Comparison of ENCODE assay signal across 12 mouse cellular contexts in genomic region chr4:111645117-111645830, GRCm38 (mm10).
DNase-seq lines count a peak whose midpoint lies in the region; ATAC-seq and TF ChIP-seq lines count a peak whose summit lies in the region.
"Had no signal": no experiment of that assay in that cellular context is flagged by ENCODE, and none has a peak within 500 bp of the region (broad histone marks: within the 10 kb centered on the region; RNA-seq: fewer than 3 reads in every experiment).

No protein-coding gene starts in this region.

- no peak for TF ChIP-seq EP300 in stomach, postnatal 0 days (optimal IDR thresholded peaks at IDR 0.05)

- peaks cover 3% of the 10 kb centered on the region; the same call in 1 of the 2 replicates for H3K4me1 ChIP-seq in hindbrain, embryonic 15.5 days (replicated peaks)
- no peaks in the 10 kb centered on the region; the same call in 1 of the 2 replicates for H3K4me1 ChIP-seq in hindbrain, embryonic 14.5 days (replicated peaks; ENCODE audit: control insufficient read depth, insufficient read depth, low read length)
- H3K4me1 ChIP-seq in stomach, embryonic 14.5 days (ENCODE audit: control insufficient read depth, insufficient read depth, low read length), result no peaks in the 10 kb centered on the region
- H3K4me1 ChIP-seq in stomach, postnatal 0 days (replicated peaks; ENCODE audit: control insufficient read depth, insufficient read depth), result no peaks in the 10 kb centered on the region
- H3K4me1 ChIP-seq: stomach, embryonic 15.5 days had no signal

- H3K9ac ChIP-seq in hindbrain, embryonic 15.5 days, result no peak overlapping the region
- no peak overlapping the region for H3K9ac ChIP-seq in hindbrain, embryonic 14.5 days
- H3K9ac ChIP-seq in stomach, embryonic 14.5 days (replicated peaks; ENCODE audit: low read depth, low read length), result no peak overlapping the region
- H3K9ac ChIP-seq in stomach, postnatal 0 days (ENCODE audit: low read length), result no peak overlapping the region
- H3K9ac ChIP-seq: liver, embryonic 14.5 days; stomach, embryonic 15.5 days had no signal

- H3K36me3 ChIP-seq in hindbrain, embryonic 15.5 days, result no peaks in the 10 kb centered on the region
- no peaks in the 10 kb centered on the region for H3K36me3 ChIP-seq in hindbrain, embryonic 14.5 days (replicated peaks; ENCODE audit: control insufficient read depth, insufficient read depth)
- no peaks in the 10 kb centered on the region for H3K36me3 ChIP-seq in stomach, embryonic 14.5 days (ENCODE audit: control insufficient read depth, insufficient read depth, low read length)
- no peaks in the 10 kb centered on the region for H3K36me3 ChIP-seq in stomach, postnatal 0 days (ENCODE audit: control insufficient read depth, insufficient read depth, low read length)
- H3K36me3 ChIP-seq: stomach, embryonic 15.5 days had no signal

- no peak for TF ChIP-seq CTCF in stomach, postnatal 0 days (IDR thresholded peaks at IDR 0.05; ENCODE audit: low read depth)

- whole genome bisulfite sequencing in hindbrain, embryonic 15.5 days, result 70% methylated on average over 6 of the region's 6 CpGs
- WGBS in hindbrain, embryonic 14.5 days, result 74% methylated on average over 6 of the region's 6 CpGs
- 71% methylated on average over 6 of the region's 6 CpGs for WGBS in stomach, embryonic 14.5 days
- 58% methylated on average over 6 of the region's 6 CpGs for WGBS in stomach, postnatal 0 days

- H3K4me3 ChIP-seq in hindbrain, embryonic 15.5 days, result no peak overlapping the region
- H3K4me3 ChIP-seq in hindbrain, embryonic 14.5 days (replicated peaks; ENCODE audit: low read length), result no peak overlapping the region
- no peak overlapping the region for H3K4me3 ChIP-seq in stomach, embryonic 14.5 days (ENCODE audit: low read depth, low read length)
- H3K4me3 ChIP-seq in stomach, postnatal 0 days (ENCODE audit: low read depth, low read length), result no peak overlapping the region
- H3K4me3 ChIP-seq: myocyte; stomach, embryonic 15.5 days had no signal

- H3K9me3 ChIP-seq in hindbrain, embryonic 15.5 days, result no peaks in the 10 kb centered on the region
- no peaks in the 10 kb centered on the region for H3K9me3 ChIP-seq in hindbrain, embryonic 14.5 days (ENCODE audit: control insufficient read depth, low read length)
- H3K9me3 ChIP-seq in stomach, embryonic 14.5 days (ENCODE audit: control insufficient read depth, low read depth, low read length), result no peaks in the 10 kb centered on the region
- H3K9me3 ChIP-seq in stomach, postnatal 0 days (ENCODE audit: control insufficient read depth, low read length), result no peaks in the 10 kb centered on the region
- H3K9me3 ChIP-seq: stomach, embryonic 15.5 days had no signal

- H3K4me2 ChIP-seq in hindbrain, embryonic 15.5 days, result no peak overlapping the region
- H3K4me2 ChIP-seq in hindbrain, embryonic 14.5 days (replicated peaks), result no peak overlapping the region
- H3K4me2 ChIP-seq in stomach, embryonic 14.5 days (replicated peaks; ENCODE audit: low read depth, low read length), result no peak overlapping the region
- H3K4me2 ChIP-seq in stomach, postnatal 0 days (replicated peaks; ENCODE audit: low read depth), result no peak overlapping the region
- H3K4me2 ChIP-seq: stomach, embryonic 15.5 days had no signal

- H3K27ac ChIP-seq in hindbrain, embryonic 15.5 days (replicated peaks), result peak overlapping the region; percentile 32; the same call in 1 of the 2 replicates
- no peak overlapping the region for H3K27ac ChIP-seq in hindbrain, embryonic 14.5 days
- H3K27ac ChIP-seq in stomach, embryonic 14.5 days (ENCODE audit: low read length), result no peak overlapping the region
- no peak overlapping the region for H3K27ac ChIP-seq in stomach, postnatal 0 days (replicated peaks)
- H3K27ac ChIP-seq: liver, embryonic 14.5 days; stomach, embryonic 15.5 days had no signal

- peak; percentile 78 for ATAC-seq in frontal cortex, adult (ENCODE audit: low TSS enrichment)
- ATAC-seq in hindbrain, embryonic 15.5 days (ENCODE audit: low FRiP score, low read depth), result peak; percentile 28
- ATAC-seq in hindbrain, embryonic 14.5 days (ENCODE audit: low FRiP score), result no peak; the same call in 1 of the 2 replicates
- peak; percentile 24; the same call in 1 of the 2 replicates for ATAC-seq in stomach, embryonic 14.5 days (ENCODE audit: insufficient number of reproducible peaks, insufficient read depth, low FRiP score, low read depth)
- no peak for ATAC-seq in stomach, postnatal 0 days (ENCODE audit: low FRiP score, low TSS enrichment)
- ATAC-seq: CD4-positive, CD25-positive, alpha-beta regulatory T cell, adult 4 months had no signal

- H3K27me3 ChIP-seq in hindbrain, embryonic 15.5 days, result no peaks in the 10 kb centered on the region
- no peaks in the 10 kb centered on the region for H3K27me3 ChIP-seq in hindbrain, embryonic 14.5 days (ENCODE audit: control insufficient read depth, insufficient read depth, low read length)
- no peaks in the 10 kb centered on the region for H3K27me3 ChIP-seq in stomach, embryonic 14.5 days (ENCODE audit: control insufficient read depth, insufficient read depth, low read length)
- H3K27me3 ChIP-seq in stomach, postnatal 0 days (ENCODE audit: control insufficient read depth, insufficient read depth, low read length), result no peaks in the 10 kb centered on the region
- H3K27me3 ChIP-seq: stomach, embryonic 15.5 days had no signal

- DNase-seq in frontal cortex, postnatal 25 days (ENCODE audit: low spot score in 2 of 2), result no peak
- no peak for DNase-seq in hindbrain, embryonic 14.5 days (ENCODE audit: low spot score)
- no peak for DNase-seq in stomach, postnatal 0 days (ENCODE audit: low spot score)
- DNase-seq in adrenal gland, adult 2 months, result no peak
- DNase-seq in lung, postnatal 36 days, result no peak

Comparison
In these comparisons a context has a peak if more than half of its experiments do, and no peak if none do; other contexts are left out.
1. ATAC-seq: peak in frontal cortex, adult (single experiment), hindbrain, embryonic 15.5 days (single experiment) and stomach, embryonic 14.5 days (single experiment); none in hindbrain, embryonic 14.5 days (single experiment) and stomach, postnatal 0 days (single experiment).